Comparison of ENCODE assay signal across 9 mouse cellular contexts in the genomic region with DNA sequence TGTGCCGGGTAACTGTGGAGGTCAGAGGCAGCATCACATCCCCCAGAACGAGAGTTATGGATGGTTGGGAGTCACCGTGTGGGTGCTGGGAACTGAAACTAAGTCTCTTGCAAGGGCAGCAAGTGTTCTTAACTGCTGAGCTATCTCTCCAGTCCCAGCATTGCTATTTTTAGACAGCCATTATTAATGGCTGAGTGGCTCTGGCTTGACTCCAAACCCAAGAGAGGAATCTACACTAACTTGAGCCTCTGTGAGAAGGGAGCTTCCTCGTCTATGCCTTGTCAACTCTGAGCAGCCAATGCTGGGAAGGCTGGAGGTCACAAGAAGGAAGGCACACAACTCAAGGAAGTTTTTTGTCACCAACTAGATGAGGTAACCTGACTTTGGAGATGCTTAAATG. TPM values are rescaled to one million over a fixed set of nuclear protein-coding genes. Genes with fewer than 3 reads are reported as not detected.
A peak's percentile ranks its signal among the peaks of the same experiment; 100 is the strongest.
DNase-seq lines count a peak whose midpoint lies in the region; ATAC-seq and TF ChIP-seq lines count a peak whose summit lies in the region.
"Had no signal": no experiment of that assay in that cellular context is flagged by ENCODE, and none has a peak within 500 bp of the region (broad histone marks: within the 10 kb centered on the region; RNA-seq: fewer than 3 reads in every experiment).

No protein-coding gene starts in this region.

- ATAC-seq in midbrain, embryonic 15.5 days (replicated peaks): no peak

- intact Hi-C loops in heart, adult 2 months (cut with DNase I): no loop called here
- intact Hi-C loops in heart, postnatal 36 days (cut with DNase I): no loop called here

- no peak for TF ChIP-seq EP300 in heart, adult 2 months (IDR thresholded peaks at IDR 0.05; ENCODE audit: insufficient read depth, low read depth, low read length)

- no peak for TF ChIP-seq POLR2A in heart, adult 2 months (IDR thresholded peaks at IDR 0.05; ENCODE audit: insufficient read depth, low read depth, low read length)

- H3K79me2 ChIP-seq in heart, adult 2 months (replicated peaks; ENCODE audit: control insufficient read depth, insufficient read depth, low read length): no peaks in the 10 kb centered on the region

- no peak overlapping the region for H3K4me2 ChIP-seq in midbrain, embryonic 15.5 days
- H3K4me2 ChIP-seq: limb, embryonic 13.5 days had no signal

- DNase-seq in heart, adult 2 months: peak; percentile 27 to 31
- DNase-seq in heart, adult 11 months: no peak
- peak; percentile 25 for DNase-seq in adrenal gland, postnatal 10 days
- DNase-seq in heart, postnatal 36 days: peak; percentile 9 to 26
- DNase-seq in lung, postnatal 14 days: peak; percentile 34
- no peak for DNase-seq in right cerebral cortex, postnatal 36 days (ENCODE audit: low spot score in 2 of 2)
- DNase-seq in embryo, embryonic 11 days: no peak

- H3K27ac ChIP-seq in heart, adult 2 months: no peak overlapping the region
- no peak overlapping the region for H3K27ac ChIP-seq in midbrain, embryonic 15.5 days
- H3K27ac ChIP-seq: limb, embryonic 13.5 days had no signal

- H3K9me3 ChIP-seq in midbrain, embryonic 15.5 days: no peaks in the 10 kb centered on the region
- H3K9me3 ChIP-seq: limb, embryonic 13.5 days had no signal

- 31% methylated on average over 4 of the region's 4 CpGs for WGBS in heart, adult 2 months
- 79% methylated on average over 4 of the region's 4 CpGs for WGBS in midbrain, embryonic 15.5 days

- no peaks in the 10 kb centered on the region for H3K36me3 ChIP-seq in heart, adult 2 months (ENCODE audit: control insufficient read depth, insufficient read depth, low read length)
- no peaks in the 10 kb centered on the region for H3K36me3 ChIP-seq in midbrain, embryonic 15.5 days (replicated peaks)
- H3K36me3 ChIP-seq: limb, embryonic 13.5 days had no signal

- H3K4me3 ChIP-seq in heart, adult 2 months: no peak overlapping the region
- no peak overlapping the region for H3K4me3 ChIP-seq in midbrain, embryonic 15.5 days
- H3K4me3 ChIP-seq: limb, embryonic 13.5 days had no signal

- peaks cover 3% of the 10 kb centered on the region for H3K4me1 ChIP-seq in heart, adult 2 months (ENCODE audit: control insufficient read depth, insufficient read depth, low read length)
- no peaks in the 10 kb centered on the region for H3K4me1 ChIP-seq in midbrain, embryonic 15.5 days

- no peaks in the 10 kb centered on the region for H3K27me3 ChIP-seq in heart, adult 2 months (ENCODE audit: control insufficient read depth, insufficient read depth, low read length)
- H3K27me3 ChIP-seq in midbrain, embryonic 15.5 days (replicated peaks): no peaks in the 10 kb centered on the region

- TF ChIP-seq CTCF in heart, adult 2 months (IDR thresholded peaks at IDR 0.05): no peak

- no peak overlapping the region for H3K9ac ChIP-seq in heart, adult 2 months (ENCODE audit: low read depth, low read length)
- no peak overlapping the region for H3K9ac ChIP-seq in midbrain, embryonic 15.5 days
- H3K9ac ChIP-seq: limb, embryonic 13.5 days had no signal

RNA-seq across cellular contexts. Expression of gene Slc15a1, which starts 16.7 kb away (rescaled TPM):
- not detected for total RNA-seq in heart, adult 2 months (2021)
- polyA plus RNA-seq in heart, adult 2 months (2012; rRNA removed): not detected in 2 replicates
- total RNA-seq in adrenal gland, postnatal 10 days (2021): under 1 TPM; 0.09 to 0.36 TPM
- not detected for total RNA-seq in heart, postnatal 36 days (2021)
- 0.08 TPM in 1 of 2 replicates, not detected in the other for polyA plus RNA-seq in midbrain, embryonic 15.5 days (2015; fragmentation: Nextera tagmentation; extraction: Ambion mirVana)
- polyA plus RNA-seq: limb, embryonic 13.5 days had no signal

Comparison
In these comparisons a context has a peak if more than half of its experiments do, and no peak if none do; other contexts are left out.
1. DNase-seq: peak in heart, adult 2 months (2 of 2), adrenal gland, postnatal 10 days (single experiment), heart, postnatal 36 days (2 of 2) and lung, postnatal 14 days (single experiment); none in heart, adult 11 months (single experiment), right cerebral cortex, postnatal 36 days (0 of 2) and embryo, embryonic 11 days (single experiment).